Mouse (Mus musculus) cerebellum, adult 2 months (tissue): ENCODE results near the gene Smurf2.

Experiments used
- CTCF ChIP-seq: fragments of 200-500 bp; IDR thresholded peaks from 2 replicates; pipeline ENCODE4 v1.5.1; 2011; ENCODE audit warnings: low read depth, mild to moderate bottlenecking, control low read depth, low read length, moderate library complexity, borderline replicate concordance; ENCODE audit not compliant: insufficient read depth
- POLR2A ChIP-seq: fragments of 200-500 bp; IDR thresholded peaks from 2 replicates; pipeline ENCODE4 v1.6.1; 2011; ENCODE audit warnings: low read length, control low read depth, borderline replicate concordance; ENCODE audit not compliant: insufficient read depth

DNA sequence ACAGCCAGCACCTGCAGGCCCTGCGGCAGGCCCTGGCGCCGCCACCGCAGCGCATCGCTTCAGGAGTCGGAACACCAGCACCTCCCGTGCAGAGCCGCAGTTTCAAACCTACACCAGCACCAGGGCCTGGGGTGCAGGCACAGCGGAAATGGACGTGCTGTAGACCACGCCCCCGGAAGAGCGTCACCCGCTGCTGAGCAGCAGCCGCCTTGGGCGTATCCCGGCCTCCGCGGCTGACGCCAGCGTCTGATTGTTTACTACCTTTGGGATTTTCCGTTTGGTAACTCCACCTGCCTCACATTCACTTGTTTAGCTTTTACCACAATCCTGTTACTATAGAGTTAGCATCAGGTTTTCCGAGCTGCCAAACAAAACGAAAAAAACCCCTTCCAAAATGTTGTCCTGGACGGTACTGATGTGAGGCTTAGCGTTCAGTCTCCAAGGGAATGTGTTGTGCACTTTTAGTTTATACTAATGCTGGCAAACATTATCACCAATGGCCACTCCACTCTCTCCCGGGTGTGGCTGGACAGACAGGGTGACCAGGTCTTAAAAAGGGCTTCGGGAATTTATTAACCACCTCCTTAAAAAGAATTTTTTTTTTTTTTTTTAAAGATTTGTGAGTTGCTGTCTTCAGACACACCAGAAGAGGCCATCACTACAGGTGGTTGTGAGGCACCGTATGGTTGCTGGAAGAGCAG is 141.0 kb downstream of the Smurf2 start, which contains the start of gene Polg2:
- TF ChIP-seq POLR2A: peak; percentile 82
- no peak for TF ChIP-seq CTCF
